Mouse (Mus musculus) heart, embryonic 15.5 days (tissue): ENCODE data around the gene Gm3317. TPM values are rescaled to one million over a fixed set of nuclear protein-coding genes. Genes with fewer than 3 reads are reported as not detected.
"Not testable (repeated sequence)": the region's sequence is repeated elsewhere in the genome, so short reads cannot be mapped to it uniquely, and the experiment has no call there.

Source experiments
- ATAC-seq: fragments of 200-750 bp; cut with Nextera tagmentation; replicated peaks from 2 replicates; pipeline ENCODE4 v1.8.0; 2017; ENCODE audit warnings: low read depth, moderate TSS enrichment; ENCODE audit not compliant: insufficient number of reproducible peaks, insufficient read depth, low FRiP score
- H3K27ac ChIP-seq: fragments of 300-500 bp; sonication (generic); 2 replicates; pipeline ENCODE4 v1.5.1; 2015; ENCODE audit warnings: mild to moderate bottlenecking, inconsistent platforms
- H3K27me3 ChIP-seq: fragments of 300-500 bp; sonication (generic); 2 replicates; pipeline ENCODE4 v1.6.1; 2015; ENCODE audit warnings: inconsistent platforms
- H3K36me3 ChIP-seq: fragments of 300-500 bp; sonication (generic); 2 replicates; pipeline ENCODE4 v1.6.1; 2015; ENCODE audit warnings: mild to moderate bottlenecking, inconsistent platforms
- H3K4me1 ChIP-seq: fragments of 300-500 bp; sonication (generic); replicated peaks from 2 replicates; pipeline ENCODE4 v1.6.1; 2015; ENCODE audit warnings: inconsistent platforms
- H3K4me2 ChIP-seq: fragments of 300-500 bp; sonication (generic); 2 replicates; pipeline ENCODE4 v1.6.1; 2015; ENCODE audit warnings: inconsistent platforms, mild to moderate bottlenecking, moderate library complexity
- H3K4me3 ChIP-seq: fragments of 300-500 bp; sonication (generic); 2 replicates; pipeline ENCODE4 v1.5.1; 2015; ENCODE audit warnings: mild to moderate bottlenecking, inconsistent platforms
- H3K9ac ChIP-seq: fragments of 300-500 bp; sonication (generic); 2 replicates; pipeline ENCODE4 v1.6.1; 2015; ENCODE audit warnings: mild to moderate bottlenecking, inconsistent platforms
- H3K9me3 ChIP-seq: fragments of 300-500 bp; sonication (generic); replicated peaks from 2 replicates; pipeline ENCODE4 v1.6.1; 2016; ENCODE audit warnings: inconsistent platforms
- WGBS: fragments of 180-500 bp; shearing (Covaris S2); methylation state at CpG from one replicate; pipeline ENCODE4 v1.1.7; 2015; ENCODE audit warnings: mixed read lengths; 5-methylcytosine and 5-hydroxymethylcytosine counted together
- polyA plus RNA-seq: library from polyadenylated mRNA; unstranded; fragments of >200 nt; fragmentation: Nextera tagmentation; extraction: Ambion mirVana; gene quantifications from 2 replicates; pipeline ENCODE4 v1.2.1, GENCODE M21; 2015

Gene Gm3317
- not detected in 2 replicates for polyA plus RNA-seq

GRCm38 (mm10) chr14:5164235-5164634, at the start of gene Gm3317:
Gm3317 (plus strand) TSS chr14:5164535.
- H3K4me1 ChIP-seq, ATAC-seq, H3K9ac ChIP-seq, H3K4me2 ChIP-seq, H3K9me3 ChIP-seq, H3K4me3 ChIP-seq, H3K36me3 ChIP-seq, H3K27me3 ChIP-seq, H3K27ac ChIP-seq: not testable (repeated sequence)
- no CpG with 5 or more reads among the region's 1 CpGs for WGBS

GRCm38 (mm10) chr14:5131219-5131618, 33.1 kb upstream of the Gm3317 start, which contains the start of gene Gm8279:
Gm8279 (plus strand) TSS chr14:5131519.
- not testable (repeated sequence) for H3K9ac ChIP-seq, H3K4me2 ChIP-seq, H3K4me1 ChIP-seq, H3K36me3 ChIP-seq, ATAC-seq, H3K4me3 ChIP-seq, H3K27me3 ChIP-seq, H3K27ac ChIP-seq, H3K9me3 ChIP-seq
- 62% methylated on average over 2 of the region's 2 CpGs for WGBS

GRCm38 (mm10) chr14:5185493-5185892, 21.2 kb downstream of the Gm3317 start, which contains the start of gene Gm8271:
Gm8271 (plus strand) TSS chr14:5185793.
- H3K36me3 ChIP-seq, ATAC-seq, H3K27me3 ChIP-seq, H3K4me3 ChIP-seq, H3K4me1 ChIP-seq, H3K9me3 ChIP-seq, H3K4me2 ChIP-seq, H3K9ac ChIP-seq, H3K27ac ChIP-seq: not testable (repeated sequence)
- WGBS, result no CpG with 5 or more reads among the region's 3 CpGs

Other genes starting within 250 kb of the Gm3317 start
- not detected in 2 replicates for gene Gm8297, start 180.6 kb upstream of the Gm3317 start, polyA plus RNA-seq
- not detected in 2 replicates for gene Gm3298, start 148.6 kb upstream of the Gm3317 start, polyA plus RNA-seq
- not detected in 2 replicates for gene 4930555G01Rik, start 113.9 kb upstream of the Gm3317 start, polyA plus RNA-seq
- 1.1 and 1.4 TPM in 2 replicates for gene Gm8281, start 93.5 kb upstream of the Gm3317 start, polyA plus RNA-seq
- gene Gm8279, start 33.0 kb upstream of the Gm3317 start, polyA plus RNA-seq, result not detected in 2 replicates
- not detected in 2 replicates for gene Gm8271, start 21.3 kb downstream of the Gm3317 start, polyA plus RNA-seq
- not detected in 2 replicates for gene Gm3526, start 96.0 kb downstream of the Gm3317 start, polyA plus RNA-seq
- not detected in 2 replicates for gene Gm3542, start 170.4 kb downstream of the Gm3317 start, polyA plus RNA-seq
- gene Gm3500, start 224.5 kb downstream of the Gm3317 start, polyA plus RNA-seq, result 0.08 TPM in 1 of 2 replicates, not detected in the other